Mouse (Mus musculus) thymus, postnatal 4 days (tissue): ENCODE data around the gene Fam210b.
A peak's percentile ranks its signal among the peaks of the same experiment; 100 is the strongest.

Source experiments
- DNase-seq: peaks from one replicate; pipeline ENCODE4 v3.0.0; 2021

Fam210b gene

DNA sequence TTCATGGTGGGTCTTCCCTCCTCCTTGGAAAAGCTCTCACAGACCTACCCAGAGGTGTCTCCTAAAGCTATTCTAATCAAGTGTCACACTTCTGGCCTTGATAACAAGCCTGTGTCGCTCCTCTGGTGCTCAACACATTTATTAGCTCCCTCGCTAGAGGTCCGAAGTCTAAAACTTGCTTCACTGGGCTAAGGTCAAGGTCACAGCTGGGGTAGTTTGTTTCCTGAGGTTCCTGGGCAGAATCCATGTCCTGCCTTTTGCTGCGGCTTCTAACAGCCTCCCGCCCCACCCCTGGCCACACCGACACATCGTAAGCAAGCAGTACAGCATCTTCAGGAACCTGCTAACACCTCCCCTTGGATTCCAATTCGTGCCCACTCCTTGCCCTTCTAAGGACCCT is 5.4 kb downstream of the Fam210b start:
- DNase-seq = no peak

DNA sequence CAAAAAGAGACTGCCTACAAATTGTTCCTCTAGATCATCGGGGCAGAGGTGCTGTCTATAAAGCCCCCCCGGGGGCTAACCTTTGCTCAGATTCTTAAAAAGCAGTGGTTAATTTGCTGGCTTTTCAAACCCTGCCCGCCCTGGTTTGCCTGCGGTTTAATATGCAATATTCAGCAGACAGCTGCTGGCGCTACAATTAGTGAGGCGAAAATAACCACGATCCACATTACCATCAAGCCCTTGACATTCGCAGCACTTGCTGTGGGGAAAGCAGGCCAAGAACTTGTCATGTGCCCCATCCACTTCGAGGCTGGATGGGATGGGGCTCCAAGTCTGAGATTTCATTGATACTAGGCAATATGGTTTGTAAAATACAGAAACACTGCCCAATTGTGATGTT is 7.9 kb downstream of the Fam210b start:
- no peak for DNase-seq

DNA sequence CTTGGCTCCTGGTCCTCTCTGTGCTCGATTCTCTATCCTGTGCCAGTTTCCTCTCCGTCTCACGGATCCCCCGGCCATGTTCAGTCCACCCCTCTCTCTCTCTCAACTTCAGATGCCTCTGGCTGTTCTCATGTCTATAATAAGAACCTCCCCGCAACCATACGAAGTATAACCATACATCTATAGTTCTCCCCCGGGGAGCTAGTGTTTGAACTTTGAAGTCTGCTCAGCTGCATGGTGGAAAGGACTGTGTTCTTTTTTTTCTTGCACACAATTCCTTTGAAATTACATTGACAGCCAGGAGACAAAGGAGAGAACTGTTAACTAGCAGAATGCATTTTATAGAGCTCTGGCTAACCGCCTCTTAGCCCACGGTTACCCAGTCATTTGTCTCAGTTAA is 9.4 kb downstream of the Fam210b start:
- DNase-seq = no peak

DNA sequence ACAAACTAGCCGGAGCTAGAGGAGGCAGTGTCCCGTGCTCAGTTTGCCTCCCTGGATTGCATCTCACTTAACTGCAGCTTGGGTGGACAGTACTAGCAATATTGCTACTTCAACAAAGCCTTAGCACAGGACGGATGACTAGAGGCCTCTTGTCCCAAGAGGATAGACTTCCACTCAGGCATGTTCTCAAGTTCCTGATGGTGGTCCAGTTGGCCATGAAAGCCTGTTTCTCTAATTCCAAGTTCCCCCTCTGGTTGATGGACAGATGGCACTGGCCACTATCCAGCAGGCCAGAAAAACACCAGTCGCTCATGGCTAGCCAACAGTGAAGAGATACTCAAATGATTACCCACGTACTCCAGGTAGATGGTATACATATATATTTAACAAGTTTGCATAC is 10.5 kb downstream of the Fam210b start:
- no peak for DNase-seq

DNA sequence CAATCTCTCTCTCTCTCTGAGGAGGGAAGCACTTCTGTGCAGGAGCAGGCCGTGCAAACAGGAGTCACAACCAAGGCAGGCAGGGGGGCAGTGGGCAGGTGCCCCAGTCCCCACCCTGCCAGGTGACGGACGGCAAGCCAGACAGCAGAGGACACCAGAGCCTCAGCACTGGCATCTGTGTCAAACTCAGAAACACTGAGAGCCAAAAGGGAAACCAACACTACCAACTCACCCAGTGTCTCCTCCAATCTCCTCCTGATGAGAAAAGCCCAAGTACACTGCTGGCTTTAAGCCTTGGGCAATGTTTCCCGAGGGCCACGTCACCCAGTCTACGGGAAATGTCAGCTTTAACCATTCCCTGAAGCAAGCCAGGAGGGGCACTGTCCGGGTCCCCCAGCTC is 17.8 kb downstream of the Fam210b start:
- DNase-seq = no peak

DNA sequence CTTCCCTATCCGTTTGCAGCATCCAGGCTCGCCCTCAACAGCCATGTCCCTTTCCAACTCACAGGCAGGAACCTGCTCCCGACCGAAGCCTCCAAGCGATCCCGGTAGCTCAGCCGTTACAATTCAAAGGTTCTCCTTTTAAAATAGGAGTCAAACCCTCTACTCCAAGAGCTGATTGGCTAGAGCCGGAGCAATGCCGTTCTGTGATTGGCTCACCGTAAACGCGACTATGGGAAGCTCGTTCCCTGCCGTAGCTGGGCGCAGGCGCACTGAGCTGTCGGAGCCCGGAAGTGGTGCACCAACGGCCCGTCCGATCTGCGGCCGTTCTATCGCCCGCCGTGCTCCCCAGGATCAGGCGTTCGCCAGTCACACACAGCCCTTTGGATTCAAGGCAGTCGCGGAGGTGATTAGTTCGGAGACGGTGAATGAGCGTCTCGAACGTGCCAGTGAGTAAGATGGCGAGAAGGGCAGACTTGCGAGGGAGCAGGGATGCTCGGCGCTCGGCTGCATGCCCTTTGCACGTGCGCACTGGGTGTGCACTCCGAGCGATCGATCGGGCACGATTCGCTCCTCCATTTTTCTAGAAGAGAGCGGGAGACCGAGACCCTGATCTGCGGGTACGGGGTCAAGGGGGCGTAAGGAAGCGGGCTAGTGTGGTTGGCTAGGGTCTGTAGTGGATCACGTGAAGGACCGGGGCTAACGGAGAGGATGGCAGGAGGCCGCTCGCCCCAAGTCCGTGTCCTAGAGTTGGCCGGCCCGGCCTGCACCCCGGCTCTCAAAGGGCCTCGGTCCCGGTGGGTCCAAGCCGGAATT is 25.3 kb downstream of the Fam210b start, which contains the start of the genes Aurka and Cstf1:
Gene Aurka, minus strand, starts transcription at position 125 of the 813 bp plus-strand sequence.
Gene Cstf1, plus strand, starts transcription at position 271 of the 813 bp plus-strand sequence.
- peak; percentile 95 for DNase-seq

DNA sequence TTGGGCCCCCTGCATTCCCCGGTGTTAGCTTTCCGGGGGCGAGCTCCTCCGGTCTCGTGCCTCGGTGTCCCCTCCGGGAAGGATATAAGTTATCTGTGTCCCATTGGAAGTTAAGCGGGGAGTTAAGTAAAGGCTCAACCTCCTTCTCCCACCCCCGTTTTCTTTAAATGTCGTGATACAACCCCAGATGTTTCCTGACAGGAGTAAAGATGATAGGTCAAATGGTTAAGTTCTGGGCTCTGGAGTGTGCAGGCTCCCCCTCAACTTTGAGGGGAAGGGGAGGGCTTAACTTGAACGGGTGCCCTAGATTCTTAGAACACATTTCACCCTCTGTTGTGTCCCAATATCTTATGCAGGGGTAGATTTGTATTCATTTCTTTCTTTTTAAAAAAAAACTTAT is 25.9 kb downstream of the Fam210b start:
- DNase-seq = no peak

DNA sequence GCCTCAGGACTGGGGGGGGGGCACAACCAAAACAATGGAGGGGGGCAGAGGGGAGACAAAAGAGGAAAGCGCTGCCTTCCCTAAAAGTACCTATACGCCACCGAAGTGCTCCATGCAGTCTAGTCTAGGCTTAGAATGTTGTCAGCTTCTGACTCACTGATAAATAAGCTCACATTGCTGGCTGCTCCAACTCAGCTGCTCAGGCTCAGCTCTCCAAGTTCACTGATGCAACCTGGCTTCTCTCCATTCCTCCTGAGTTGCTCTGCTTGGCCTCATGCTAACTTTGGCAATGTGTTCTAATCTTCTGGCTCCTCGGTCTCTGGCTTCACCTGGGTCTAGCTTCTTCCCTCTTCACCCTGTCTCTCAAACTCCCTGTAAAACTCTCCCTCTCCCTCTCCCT is 31.2 kb downstream of the Fam210b start:
- no peak for DNase-seq

DNA sequence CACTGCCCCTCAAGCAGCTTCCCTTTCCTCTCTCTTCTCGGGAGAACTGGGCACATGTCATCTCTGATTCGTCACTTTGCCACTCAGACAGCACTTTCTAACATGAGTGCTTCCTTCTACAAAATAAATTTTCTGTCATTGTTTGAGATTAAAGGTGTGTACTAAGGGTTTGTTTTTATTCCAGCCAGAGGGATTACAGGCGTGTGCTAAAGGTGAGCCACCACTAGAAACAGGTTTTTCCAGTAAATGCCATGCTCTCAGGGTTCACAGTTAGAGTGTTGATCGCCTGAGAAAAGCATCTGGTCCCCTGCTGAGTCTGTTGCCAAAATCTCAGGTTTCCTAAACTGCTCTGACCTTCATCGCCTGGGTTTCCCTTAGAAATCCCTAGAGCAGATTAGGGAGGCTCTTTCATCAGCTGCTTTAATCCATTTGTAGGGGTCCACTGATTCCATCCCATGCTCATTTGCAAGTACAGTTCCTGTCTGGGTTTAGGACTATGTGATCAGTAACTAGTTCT is 31.7 kb downstream of the Fam210b start:
- DNase-seq = no peak

DNA sequence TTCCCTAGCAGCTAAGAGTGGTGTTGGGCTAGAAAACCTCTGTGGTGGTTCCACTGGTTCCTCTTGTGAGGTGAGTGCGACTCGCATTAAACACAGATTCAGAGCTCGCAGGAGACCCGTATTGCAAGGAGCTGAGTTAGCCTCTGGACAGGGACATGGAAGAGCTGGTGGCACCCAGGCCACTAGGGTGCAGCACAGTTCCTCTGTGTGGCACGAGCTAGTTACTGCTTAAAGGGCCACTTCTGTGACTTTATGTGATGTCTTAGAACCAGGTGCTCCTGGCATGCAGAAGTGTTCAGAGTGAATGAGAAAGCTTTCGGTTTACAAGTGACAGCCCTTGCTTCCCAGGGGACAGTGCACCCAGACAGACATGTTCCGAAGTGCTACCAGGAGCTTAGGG is 33.0 kb downstream of the Fam210b start:
- peak; percentile 89 for DNase-seq

DNA sequence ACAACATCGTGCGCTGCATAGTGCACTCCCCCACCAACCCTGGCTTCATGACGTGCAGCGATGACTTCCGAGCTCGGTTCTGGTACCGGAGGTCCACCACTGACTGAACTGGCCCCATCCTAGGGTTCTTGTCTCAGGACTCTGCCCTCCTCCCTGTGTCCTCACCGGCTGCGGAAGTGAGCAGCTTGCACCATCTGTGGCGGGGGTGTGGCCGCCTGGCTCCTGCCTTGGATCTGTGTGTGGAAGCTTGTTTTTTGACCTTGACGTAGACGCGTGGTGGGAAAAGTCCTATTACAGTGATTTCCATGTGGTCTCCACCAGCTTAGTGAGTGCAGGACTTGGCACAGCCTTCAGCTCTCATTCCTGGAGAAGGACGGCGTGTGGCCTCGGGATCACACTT is 35.1 kb downstream of the Fam210b start:
- DNase-seq = no peak

DNA sequence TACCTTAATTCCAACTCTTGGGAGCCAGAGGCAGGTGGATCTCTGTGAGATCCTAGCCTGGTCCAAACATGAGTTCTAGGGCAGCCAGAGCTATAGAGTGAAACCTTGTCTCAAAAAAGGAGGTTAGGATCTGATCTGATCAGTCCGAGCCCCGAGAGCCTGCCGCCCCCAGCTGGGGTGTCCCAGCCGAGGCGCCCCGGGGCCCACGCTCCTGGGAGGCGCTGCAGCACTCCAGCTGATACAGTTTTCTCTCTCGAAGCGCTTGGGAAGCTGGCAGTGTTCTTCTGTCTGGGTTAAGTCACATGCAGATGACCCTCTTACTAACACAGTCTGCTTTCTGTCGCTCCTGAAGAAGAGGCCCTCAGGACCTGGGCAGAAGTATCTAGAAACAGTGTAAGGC is 36.0 kb downstream of the Fam210b start:
- DNase-seq = peak; percentile 72

DNA sequence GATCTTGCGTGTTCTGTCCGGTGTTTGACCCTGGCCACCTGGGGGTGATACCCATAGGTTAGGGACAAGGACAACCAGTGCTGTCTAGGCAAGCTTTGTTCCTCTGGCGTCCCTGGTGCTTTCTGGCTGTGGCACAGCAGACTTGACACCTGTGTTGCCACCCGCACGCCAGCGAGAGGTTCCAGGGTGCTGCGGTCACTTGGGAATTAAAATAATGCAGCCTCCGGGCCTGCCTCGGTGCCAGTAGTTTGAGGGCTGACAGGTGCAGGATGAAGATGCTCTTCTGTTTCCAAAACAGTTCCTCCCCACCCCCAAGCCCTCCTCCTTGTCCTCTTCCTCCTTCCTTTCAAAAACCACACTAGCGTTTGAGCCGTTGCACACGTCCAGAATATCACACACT is 36.5 kb downstream of the Fam210b start:
- peak; percentile 68 for DNase-seq

DNA sequence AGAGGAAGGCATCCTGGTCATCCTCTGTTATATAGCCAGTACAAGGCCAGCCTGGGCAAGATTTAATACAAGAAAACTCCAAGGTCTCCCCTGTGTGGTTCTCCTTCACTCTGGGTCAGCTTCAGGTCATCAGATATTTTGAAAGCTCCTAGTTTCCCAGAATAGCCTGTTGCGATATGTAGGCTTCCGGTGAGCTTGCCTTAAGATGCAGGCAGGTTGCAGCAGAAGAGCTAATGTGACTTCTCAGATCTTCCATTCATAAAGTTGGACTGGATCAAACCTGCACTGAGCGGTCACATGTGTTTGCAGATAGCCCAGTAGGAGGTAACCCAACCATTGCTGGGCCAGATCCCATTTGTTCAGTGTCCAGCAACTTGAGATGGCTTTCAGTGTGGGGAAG is 39.4 kb downstream of the Fam210b start:
- DNase-seq = no peak

DNA sequence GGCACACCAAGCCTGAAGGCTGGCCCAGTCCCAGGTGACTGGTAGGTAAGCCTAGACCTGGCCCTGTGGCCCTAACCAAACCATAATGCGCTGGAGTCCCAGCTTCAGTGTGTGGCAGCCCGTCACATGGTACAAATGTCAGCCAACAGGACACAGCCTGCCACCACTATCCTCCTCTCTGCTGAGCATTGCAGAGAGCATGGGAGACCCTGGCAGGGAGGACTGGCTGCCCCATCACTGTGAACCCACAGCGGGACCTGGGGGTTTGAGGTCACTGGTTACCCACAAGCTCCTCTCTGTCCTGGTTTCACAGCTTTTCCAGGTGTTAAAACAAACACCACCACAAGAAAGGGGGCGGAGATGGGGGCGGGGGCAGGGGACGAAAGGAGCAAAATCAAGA is 45.0 kb downstream of the Fam210b start:
- DNase-seq = peak; percentile 58

DNA sequence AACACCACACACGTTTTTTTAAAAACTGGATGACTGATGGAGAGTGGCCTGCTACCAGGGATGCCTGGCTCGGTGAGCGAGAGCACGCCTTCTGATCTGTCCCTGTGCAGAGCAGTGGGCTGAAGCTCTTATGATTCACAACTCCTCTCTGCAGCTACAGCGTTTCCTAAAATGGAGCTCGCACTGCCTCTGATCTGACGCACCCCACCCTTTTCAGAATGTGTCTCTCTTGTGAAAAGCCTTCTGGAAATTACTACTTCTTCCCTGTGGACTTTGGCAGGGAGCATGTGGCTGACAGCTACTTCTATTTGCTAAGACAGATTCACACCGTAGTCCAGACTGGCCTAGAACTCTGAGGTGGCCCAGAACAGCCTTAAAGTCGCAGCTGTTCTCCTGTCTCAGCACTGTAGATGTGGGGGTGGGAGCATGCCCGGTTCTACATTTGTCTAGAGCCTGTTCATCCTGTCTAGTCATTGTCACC is 46.7 kb downstream of the Fam210b start:
- DNase-seq = peak; percentile 56

DNA sequence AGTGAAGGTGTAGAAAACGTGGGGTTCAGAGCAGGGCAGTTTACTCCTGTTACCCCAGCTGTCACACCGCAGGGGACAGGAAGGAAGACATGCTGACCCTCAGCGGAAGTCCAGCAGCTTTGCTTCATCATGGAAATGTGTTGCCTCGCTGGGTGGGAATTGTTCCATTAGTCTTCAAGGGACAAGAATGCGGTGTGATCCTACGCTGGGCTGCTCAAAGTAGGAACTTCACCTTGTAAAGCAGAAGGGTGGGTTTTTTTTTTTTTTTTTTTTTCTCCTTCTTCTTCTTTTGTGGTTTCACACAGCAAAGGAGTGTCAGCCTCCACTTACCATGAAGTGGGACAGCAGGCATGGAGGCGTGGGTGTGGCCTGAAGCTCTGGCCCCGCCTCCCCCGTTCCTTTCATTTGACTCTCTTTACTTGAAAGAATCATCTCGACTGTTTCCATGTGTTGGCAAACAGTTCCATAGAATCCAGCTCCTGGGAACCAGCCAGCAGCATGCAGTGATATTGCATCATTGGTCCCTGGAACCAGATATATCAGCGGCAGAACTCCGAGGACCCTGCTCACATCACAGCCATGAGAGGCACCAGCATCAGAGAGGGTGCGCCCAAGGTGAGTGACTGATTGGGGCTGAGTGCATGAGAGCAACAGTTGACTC is 48.2 kb downstream of the Fam210b start, which contains the start of gene Cass4:
Gene Cass4, plus strand, starts transcription at position 404 of the 661 bp plus-strand sequence.
- peak; percentile 79 for DNase-seq

DNA sequence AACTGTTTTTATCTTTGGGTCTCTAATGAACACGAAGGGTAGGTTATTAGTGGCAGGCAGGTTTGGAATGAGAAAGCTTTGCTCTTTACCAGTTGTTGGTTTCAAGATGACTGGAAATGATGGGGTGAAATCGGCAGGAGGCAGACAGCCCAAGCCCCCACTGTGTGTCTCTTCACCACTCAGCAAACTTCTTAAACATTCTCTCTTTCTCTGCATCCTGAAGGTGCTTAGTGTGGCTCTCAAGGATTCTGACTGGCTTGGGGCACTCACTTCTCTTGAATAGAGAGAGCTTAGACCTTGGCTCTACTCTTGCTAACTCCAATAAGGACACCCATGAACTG is 48.7 kb downstream of the Fam210b start:
- DNase-seq = no peak

DNA sequence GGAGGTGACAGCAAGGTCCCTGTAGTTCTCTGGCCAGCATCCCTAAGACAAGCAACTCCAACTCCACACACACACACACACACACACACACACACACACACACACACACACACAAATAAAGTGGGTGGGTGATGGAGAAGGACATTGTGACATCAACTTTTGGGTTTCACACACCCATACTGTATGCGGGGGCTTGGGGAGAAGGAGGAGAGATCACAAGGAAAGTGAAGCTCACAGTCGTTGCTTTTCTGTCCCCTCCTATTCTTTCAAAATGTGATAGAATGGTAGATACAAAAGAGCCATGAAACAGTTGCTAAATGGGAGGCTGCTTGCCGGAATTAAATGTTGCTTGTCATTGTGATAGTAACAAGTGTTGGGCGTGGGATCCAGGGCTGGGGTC is 49.3 kb downstream of the Fam210b start:
- DNase-seq = no peak

DNA sequence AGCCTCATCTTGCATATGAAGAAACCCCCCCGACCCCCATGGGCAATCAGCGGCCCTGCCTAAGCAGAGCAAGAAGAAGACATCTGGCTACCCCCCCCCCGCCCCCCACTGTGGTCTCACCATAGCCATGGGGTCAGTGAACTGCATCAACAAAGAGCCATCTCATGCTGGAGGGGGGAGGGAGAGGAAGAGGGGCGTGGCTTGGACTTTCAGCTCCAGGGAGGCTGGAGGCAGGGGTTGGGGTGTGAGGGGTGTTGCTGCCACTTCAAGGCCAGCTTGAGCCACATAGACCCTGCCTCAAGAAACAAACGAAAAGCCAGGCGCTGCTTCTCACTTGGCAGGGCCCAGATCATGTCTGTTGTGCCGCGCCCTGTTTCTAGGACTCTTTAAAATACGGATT is 50.6 kb downstream of the Fam210b start:
- no peak for DNase-seq

DNA sequence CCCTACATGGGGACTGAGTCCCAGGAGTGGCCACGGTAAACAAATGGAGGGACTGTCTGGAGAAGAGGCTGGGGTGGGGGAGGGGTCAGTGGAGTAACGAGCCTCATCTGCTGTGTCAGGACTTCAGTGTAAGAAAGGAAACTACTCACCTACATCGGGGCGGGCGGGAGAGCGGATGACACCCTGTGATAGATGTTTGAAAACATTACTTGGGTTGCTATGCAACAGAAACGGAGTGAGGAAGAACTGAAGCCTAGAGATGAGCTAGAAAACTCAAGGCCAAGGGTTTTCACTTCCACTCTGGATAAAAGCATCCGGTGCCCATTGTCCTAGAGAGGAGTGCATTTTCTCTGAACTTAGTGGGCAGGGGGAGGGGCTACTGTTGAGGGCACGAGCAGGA is 54.5 kb downstream of the Fam210b start:
- peak; percentile 57 for DNase-seq

DNA sequence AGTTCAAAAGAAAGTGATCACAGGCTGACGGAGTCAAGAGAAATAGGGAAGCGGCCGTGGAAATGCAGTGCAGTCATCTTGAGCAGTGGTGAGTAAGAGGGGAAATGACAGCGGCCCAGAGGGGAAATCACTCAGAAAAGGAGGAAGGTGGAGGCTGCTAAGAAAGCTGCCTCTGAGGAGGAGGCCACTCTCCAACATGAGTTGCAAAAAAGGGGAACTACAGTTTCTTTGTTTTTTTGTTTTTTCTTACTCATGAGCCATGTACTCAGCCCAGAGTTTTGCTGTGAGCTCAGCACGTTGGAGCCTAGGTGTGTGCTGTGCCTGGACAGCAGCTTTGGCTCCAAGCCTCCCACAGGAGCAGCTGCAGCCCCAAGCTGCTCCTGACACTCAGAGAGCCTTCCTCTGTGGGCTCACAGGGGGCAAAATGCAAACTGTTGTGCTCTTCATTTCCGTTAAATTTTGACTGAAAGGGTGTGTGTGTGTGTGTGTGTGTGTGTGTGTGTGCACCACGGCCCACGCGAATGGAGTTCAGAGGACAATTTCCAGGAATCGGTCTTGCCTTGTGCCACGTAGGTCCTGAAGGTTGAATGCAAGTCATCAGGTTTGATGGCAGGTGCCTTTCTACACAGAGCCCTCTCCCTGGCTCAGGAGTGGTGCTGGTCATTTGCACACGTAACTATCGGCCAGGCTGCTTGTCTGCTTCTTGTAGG is 55.9 kb downstream of the Fam210b start:
- peak; percentile 55 for DNase-seq

DNA sequence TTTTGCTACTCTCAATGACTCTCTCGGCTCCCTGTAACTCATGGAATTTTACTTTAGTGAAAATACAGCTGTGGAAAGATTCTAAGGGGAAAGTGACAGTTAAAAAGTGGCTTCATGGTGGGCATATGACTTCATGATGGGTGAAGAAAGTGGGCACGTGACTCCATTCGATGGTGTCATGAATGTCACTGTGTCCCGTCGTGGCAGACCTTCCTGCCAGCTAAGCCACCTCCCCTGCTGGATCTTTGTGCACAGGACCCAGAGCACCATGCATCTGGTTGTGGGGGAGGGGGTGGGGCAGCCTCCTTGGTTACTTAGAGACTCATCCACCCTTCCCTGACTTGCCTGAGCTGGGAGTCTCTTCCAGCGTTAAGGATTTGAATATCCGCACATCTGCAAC is 58.9 kb downstream of the Fam210b start:
- DNase-seq = no peak
